Mouse (Mus musculus) embryo, embryonic 10 days (tissue): Measurements from ENCODE around the gene Nsd2.
A peak's percentile ranks its signal among the peaks of the same experiment; 100 is the strongest.

Source experiments
- DNase-seq: peaks from one replicate; pipeline ENCODE4 v3.0.0-alpha.2; 2015; ENCODE audit warnings: low spot score

Nsd2 gene

DNA sequence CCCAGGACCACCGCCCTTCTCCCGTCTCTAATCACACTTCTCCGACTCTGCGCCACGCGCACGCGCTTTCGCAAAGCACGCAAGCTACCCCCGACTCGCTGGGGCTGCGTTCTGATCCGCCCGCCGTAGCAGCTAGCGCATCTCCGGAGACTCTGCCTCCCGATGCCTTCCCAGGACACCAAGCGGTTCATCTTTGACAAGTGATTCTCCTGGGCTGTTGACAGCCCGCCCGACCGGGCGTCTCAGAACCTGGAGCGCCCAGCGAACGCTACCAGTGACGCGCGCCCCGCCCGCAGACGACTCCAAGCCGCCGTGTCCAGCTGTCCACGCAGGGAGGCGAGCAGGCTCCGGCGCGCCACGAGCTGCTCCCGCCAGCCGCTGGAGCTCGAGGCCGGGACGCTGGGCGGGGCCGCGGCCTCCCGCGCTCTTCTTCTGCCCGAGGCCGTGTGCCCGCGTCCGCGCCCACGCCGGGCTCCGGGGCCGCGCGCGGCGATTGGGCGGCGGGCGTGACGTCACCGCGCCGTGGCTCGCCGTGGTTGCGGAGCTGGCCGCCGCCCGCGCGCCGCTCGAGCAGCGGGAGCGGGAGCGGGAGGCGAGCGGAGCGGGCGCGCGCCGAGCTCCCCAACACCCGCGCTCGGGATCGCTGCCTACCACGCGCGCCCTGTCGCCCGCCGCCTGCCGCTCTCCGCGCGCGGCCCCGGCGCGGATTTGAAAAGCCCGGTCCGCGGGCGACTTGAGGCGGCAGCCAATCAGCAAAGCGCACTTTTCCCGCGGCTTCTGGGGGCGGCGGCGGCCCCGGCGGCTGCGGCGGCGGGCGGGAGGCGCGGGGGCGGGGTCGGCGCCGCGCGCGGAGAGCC is at the start of gene Nsd2:
Gene Nsd2, plus strand, starts transcription at position 850 of the 857 bp plus-strand sequence.
- DNase-seq = peak; percentile 87

DNA sequence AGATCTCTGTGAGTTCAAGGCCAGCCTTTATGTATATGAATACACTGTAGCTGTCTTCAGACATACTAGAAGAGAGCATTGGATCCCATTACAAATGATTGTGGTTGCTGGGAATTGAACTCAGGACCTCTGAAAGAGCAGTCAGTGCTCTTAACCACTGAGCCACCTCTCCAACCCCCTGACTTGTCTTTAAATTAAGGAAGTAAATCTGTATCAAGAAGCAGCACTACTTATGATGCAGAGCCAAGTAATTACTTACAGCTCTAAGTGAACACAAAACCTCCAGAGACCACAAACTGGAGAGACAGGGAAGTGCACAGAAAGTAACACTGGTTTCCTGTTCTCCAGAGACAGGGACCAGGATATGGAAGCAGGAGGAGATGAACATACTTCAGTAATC is 43.3 kb upstream of the Nsd2 start:
- no peak for DNase-seq

DNA sequence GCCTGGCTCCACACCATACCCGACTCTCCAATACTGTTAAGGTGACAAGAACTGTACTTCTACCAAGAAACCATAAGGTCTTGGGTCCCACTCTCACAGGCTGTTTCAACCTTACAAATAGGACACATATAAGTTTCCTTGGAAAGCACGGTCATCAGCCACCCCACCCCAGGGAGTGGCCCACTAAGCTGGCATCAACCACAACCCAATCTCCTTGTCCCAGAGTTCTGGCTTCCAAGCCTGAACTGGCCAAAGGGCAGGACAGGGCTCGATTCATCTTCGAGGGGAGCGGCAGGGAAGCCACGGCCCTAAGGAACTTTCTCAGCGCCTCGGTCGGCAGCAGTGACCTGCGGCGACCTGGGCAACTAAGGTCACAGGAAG is 38.6 kb upstream of the Nsd2 start:
- DNase-seq = no peak

DNA sequence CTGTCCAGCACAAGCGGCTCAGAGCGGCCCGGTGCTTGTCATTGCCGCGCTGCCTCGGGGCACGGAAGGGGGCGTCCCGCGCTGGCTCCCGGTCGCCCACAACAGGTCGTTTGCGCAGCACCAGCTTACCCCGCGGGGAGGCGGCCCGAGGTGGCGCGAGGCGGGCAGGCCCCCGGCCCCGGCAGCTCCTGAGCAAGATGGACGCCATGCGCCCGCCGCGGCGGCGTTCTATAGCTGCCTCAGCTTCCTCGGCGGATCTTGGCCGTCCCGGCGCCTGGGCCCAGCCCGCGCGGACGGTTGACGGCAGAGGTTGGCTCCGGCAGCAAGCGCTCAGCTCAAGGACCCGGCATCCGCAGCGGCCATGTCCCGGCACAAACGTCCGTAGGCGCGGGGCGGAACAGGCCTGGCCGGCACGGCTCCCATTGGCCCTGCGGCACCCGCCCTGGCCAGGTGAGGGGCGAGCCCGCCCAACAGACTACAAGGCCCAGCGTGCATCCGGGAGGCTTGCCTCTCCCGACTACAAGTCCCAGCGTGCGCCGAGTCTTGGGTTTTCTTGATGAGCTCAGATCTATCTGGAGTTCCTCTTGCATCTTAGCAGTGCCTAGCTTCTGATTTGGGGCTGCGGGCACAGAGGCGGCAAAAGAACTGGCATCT is 38.1 kb upstream of the Nsd2 start, which contains the start of gene Letm1:
Gene Letm1, minus strand, starts transcription at position 473 of the 654 bp plus-strand sequence.
- DNase-seq = peak; percentile 98

DNA sequence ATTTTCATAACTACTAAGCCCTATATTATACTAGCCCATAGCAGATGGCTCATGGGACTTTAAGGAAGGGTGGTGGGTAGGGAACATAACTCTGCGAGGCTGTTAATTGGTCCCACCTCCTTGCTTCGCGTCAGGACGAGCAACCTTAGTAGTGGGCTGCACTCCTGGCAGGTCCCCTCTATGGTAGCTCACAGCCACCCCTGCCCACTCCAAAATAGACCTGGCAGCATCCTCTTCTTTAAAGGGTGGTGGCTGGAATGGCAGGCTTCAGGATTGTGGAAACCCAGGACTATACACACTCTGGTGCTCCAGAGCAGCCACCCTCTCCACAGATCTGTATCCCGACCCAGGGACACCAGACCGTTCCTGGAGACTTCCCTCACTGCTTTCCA is 37.5 kb upstream of the Nsd2 start:
- DNase-seq = no peak

DNA sequence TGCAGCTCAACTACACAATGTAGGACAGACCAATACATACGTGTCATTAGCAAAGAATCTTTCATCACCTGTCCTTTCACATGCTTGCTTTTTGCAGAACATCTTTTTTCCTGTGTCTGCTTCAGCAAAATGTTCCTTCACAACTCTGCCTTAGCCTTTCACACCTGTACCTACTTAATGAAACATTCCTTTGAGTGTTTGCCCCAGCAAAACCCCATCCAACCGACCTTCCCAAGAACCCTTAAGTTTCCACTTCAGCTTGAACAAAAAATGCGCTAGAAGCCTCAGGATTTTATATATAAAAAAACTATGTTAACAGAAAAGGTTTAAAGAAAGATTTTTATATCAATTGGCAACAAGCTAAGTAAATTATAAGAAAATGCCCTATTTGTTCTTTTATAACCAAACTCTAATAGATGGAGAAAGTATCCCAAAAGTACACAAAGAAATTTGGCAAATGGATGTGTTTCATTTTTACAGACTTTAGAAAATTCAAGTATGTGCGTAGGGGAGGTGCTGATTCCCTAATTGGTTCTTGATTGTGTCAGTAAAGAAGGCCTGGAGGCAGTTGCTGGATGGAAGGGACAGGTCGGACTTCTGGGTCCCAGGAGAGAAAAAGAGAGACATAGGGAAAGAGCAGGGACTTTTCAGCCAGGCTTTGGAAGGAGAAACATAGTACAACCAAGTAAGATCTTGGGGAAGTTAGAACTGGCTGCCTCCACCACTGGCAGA is 28.4 kb upstream of the Nsd2 start:
- no peak for DNase-seq

DNA sequence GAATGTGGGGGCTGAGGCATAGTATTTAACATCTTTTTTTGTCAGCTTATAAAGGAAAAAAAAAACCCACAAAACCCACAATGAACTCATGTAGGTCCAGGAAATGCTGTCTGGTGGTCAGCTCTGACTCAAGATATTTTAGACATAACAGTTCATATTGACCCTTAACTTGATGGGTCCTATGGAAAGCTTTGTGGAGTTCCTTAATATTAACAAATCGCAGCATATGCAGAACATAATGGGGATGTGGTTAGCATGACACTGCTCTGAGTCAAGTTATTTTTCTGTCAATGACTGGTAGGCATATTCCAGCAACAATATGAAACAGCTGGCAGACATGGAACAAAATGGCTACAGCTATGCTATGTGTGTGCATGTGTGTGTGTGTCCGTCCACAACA is 17.2 kb upstream of the Nsd2 start:
- DNase-seq = no peak

DNA sequence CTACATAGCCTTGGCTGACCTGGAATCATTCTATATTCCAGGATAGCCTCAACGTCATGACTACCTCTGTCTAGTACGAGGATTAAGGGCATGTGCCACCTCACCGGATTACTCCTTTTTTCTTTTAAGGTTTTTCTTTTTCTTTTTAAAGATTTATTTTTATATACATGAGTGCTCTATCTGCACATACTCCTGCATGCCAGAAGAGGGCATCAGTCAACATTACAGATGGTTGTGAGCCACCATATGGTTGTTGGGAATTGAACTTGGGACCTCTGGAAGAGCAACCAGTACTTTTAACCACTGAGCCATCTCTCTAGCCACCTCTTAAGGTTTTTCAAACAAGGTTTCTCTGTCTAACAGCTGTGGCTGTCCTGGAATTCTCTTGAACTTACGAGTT is 9.0 kb upstream of the Nsd2 start:
- DNase-seq = no peak

DNA sequence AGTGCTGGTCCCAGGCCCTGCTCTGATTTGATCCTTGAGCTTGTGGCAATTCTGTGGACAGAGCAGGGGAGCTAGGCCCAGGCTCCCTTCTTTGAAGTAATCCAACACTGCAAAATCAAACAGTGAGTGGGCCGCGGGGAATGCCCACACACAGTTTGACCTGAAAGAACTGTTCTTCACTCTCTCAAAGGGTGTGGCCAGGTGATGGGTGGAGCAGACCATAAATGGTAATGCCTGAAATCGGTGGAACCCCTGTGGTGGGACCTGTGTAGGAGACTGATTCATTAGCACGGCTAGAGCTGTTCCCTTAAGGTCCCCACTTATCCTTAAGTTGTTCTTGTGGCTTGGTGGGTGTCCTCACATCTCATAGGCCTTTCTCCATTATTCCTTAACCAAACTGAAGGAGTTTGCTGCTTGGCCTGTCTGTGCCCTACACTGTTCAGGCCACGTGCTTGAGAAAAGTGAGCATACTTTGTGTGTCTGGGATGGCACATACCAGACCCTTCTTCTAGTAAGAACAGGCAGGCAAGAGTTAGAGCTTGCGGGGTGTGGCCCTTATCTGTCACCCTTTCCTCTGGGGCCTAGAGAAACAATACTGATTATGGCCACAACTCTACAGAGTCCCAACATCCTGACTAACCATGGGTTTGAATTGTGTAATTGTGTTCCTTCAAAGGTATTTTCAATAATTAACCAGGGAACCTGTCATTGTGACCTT is 4.4 kb upstream of the Nsd2 start:
- no peak for DNase-seq

DNA sequence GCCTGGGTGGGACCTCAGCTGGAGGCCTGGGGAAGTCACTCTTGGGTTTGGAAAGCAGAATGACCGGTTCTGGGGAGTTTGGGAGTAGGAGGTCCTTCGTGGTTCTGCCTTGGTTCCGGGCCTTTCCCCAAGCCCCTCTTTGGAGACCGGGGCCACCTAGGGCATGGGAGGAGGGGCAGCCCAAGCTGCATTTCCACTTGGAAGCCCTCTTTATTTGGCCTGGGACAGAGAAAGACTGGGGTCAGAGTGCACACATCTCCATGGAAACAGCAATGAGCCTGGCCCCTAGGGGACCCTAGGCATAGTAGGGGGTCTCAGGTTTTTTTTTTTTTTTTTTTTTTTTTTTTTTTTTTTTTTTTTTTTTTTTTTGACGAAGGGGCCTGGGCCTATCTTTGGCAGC is 2.4 kb upstream of the Nsd2 start:
- peak; percentile 77 for DNase-seq

DNA sequence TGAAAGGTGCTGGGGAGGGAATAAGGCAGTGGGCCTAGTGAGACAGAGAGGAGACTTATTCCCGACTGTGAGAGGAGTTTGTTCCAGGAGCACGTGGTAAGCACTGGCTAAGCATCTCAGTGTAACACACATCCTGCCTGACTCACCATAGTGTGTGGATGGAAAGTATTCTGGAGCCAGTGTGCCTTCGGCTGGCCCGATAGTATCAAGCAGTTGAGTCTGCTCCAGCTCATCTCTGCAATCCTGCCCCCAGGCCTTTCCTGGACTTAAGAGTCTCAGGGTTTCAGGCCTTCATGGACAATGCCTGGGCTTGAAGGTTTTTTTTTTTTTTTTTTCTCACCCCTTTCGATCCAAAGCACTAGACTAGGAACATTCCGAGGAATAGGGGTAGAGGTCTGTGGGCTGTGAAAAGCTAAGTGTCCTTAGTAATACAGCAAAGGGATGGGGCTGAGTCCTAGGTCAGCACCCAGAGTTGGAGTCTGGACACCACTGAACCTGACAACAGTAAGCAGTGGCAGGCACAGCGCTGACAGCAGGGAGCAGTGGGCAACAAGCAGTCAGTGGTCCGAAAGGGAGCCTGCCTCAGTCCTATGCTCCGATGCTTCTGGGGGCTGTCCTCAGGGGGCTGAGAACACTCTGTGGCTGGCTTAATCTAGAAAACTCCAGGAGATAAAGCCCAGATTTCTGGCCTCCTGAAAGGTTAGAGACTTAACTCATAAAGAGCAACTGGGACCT is 1.2 kb upstream of the Nsd2 start:
- peak; percentile 62 for DNase-seq

DNA sequence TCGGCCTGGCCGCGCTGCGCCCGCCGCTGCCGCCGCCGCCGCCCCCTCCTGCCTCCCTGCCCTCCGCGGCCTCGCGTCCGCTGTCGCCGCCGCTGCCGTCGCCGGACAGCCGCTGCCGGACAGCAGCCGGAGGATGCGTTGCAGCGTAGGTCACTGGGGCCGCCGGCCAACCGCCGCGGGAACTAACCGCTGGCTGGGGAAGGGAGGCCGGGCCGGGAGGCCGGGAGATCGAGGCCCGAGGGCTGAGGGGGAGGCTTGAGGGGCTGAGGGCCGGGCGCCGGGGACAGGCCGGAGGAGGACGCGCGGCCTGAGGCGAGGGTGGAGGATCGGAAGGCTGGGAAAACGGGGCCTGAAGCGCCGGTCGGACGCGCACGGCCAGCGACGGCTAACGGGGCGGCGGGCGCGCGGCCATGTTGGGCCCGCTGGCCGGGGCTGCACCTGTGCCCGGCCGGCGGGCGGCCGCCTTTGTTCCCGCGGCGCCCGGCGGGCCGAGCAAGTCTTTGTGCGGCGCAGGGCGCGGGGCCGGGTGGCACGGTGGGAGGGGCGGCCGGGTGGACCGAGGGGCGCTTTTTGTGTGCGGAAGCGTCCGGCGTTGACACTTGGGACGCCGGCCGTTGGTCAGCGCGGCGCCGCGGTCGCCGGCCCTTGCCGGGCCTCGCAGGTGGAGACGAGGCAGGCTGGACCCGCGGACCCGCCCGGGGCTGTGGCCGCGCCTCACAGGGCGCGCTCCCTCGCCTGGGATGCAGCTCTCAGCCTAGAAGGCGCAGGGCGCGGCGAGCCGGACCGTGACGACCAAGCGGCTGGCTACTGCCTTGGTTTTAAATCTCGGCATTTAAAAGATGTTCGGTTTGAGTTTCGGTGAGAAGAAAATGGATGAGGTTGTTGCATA is 452 bp downstream of the Nsd2 start:
- peak; percentile 60 for DNase-seq

DNA sequence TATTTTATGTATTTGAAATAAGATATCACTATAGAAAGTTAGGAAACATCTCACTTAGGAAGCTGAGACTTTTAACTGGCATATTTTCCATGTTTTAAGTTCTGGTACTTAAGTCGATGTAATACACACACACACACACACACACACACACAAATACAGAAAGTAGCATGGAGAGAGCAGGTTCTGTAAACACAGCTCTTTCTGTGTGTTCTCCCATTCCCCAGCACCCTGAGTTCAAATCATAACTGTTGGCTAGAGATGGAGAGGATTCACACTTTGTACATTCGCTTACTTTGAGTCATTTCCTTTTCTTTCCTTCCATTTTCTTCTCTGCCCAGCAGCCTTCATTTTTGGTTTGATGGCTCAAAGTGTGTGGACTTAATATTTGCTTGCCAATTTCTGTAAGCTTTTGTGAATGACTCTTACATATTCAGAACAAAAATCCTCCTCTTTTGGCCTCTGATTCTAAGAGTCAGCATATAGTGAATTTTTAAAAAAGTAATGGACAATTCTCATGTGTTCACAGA is 1.4 kb downstream of the Nsd2 start:
- no peak for DNase-seq

DNA sequence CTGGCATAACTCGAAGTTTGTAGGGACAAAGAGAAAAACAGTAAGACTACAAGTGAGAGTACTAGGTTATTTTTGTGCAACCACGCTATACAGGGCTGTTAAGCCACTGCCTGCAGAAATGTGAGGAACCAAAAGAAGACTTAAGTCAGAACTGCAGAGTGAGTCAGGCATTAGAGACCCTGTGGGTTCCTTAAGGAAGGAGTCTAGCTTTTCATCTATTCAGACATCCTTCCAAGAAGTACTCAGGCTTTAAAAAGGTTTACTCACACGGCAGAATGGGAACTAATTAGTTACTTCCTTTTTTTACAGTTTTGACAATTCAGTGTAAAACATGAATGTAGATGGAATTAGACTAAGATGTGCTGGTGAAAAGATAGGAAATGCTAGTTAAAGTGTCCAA is 1.9 kb downstream of the Nsd2 start:
- DNase-seq = no peak

DNA sequence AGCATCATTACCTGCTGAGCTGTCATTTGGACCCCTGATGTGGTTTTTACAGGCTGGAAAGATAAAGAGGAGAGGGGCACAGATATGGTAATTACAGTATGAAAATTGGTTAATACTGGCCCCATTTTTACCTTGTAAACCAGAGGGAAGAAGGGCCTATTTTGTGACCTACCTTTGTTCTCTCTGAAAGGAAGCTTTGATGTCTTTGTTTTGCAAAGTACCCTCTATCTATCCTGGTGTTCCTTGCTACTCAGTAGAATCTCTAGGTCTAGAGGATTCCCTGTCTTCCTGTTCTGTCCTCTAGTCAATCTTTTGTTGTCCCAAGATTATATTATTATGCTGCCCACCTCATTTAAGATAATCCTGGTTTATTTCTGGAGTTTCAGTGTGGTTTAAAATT is 5.5 kb downstream of the Nsd2 start:
- no peak for DNase-seq

DNA sequence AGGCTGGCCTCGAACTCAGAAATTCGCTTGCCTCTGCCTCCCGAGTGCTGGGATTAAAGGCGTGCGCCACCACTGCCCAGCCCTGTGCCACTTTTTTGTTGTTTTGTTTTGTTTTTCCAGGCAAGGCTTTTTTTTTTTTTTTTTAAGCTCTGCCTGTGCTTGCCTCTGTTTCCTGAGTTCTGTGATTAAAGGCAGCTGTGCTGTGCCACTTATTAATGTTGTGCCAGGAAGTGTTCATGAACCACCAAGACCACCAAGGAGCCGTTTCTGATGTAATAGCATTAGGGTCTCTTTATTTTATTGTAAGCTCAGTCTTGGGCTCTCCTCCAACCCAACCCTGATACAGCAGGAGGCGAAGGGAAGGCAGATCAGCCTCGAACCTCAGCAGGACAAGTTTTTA is 7.6 kb downstream of the Nsd2 start:
- DNase-seq = no peak

DNA sequence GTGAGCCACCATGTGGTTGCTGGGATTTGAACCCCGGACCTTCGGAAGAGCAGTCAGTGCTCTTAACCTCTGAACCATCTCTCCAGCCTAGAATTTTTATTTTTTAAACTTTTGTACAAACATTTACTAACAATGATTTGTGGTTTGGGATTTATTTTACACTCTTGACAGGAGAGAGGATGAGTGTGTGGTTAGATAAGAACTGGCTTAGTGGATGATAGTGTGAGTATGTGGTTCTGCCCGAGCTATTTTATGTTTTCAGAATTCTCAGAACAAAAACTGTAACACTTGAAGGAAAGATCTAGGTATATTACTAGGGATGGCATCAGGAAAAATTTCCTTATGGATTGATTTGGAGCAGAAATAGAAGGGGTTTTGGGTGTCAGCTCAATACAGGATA is 9.4 kb downstream of the Nsd2 start:
- no peak for DNase-seq

DNA sequence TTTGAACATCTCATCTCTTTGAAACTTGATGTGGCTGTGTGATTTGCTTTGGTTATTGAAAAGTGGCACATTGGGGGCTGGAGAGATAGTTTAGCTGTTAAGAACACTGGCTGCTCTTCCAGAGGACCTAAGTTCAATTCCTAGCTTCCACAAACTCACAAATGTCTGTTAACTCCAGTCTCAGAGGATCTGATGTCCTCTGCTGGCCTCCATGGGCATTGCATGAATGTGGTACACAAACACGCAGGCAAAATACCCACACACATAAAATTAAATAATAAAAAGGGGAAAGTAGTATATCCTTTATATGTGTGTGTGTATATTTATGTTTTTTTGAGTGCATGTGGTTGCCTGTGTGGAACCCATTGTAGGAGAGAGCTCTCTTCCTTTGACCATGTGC is 10.3 kb downstream of the Nsd2 start:
- DNase-seq = no peak

DNA sequence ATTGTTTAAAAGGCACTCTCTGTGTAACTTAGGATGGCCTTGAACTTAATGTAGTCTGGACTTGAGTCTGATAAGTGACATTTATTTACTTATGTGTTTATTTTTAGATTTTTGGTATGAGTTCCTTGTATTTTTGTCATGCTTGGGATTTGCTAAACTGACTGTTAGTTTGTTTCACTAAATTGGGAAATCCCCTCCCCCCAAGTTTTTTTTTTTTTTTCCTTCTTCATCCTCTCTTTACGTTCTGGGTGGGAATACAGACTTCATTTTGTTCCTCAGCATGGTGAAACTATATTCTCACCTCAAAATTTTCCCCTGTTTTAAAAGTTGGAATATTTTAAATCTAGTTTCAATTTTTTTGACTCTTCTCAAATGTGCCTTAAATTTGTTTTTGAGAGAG is 20.8 kb downstream of the Nsd2 start:
- no peak for DNase-seq

DNA sequence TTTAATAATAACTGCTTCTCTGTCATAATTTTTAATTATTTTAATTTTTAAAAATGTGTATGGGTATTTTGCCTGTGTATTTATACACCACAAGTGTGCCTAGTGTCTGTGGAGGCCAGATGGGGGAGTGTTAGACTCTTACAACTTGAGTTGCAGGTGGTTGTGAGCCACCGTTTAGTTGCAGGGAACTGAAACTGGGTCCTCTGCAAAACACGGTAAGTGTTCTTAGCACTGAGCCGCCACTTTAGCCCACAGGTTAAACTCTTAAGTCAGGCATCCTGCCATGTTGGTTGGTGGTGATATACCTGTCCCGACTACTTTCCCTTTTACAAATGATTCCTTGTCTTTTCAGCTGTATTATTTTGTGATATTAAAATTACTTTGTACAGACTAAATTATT is 22.0 kb downstream of the Nsd2 start:
- no peak for DNase-seq
